Mouse (Mus musculus): Measurements from ENCODE around the gene Cdc42ep5. TPM values are rescaled to one million over a fixed set of nuclear protein-coding genes. Genes with fewer than 3 reads are reported as not detected.

Cdc42ep5 gene
- total RNA-seq, 2 experiments from 2014 or later: 1.1 to 1.4 TPM

DNA sequence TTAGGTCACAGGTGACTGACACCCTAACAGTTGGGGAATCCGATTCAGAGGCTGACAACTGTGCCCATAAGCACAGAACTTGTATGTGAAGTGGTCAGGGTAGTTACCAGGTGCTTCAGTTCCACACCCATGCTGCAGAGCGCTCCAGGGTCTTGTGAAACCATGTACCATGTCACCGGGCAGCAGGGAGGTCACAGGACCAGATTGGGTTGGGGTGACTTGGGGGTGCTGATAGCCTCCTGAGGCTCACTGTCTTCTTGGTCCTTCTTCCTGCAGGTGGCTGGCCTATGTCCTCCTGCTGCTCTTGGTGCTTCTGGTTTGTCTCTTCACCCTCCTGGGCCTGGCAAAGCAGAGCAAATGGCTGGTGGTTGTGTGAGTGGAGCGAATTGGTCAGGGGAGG is 36.8 kb downstream of the Cdc42ep5 start:
- no peak for DNase-seq (ENCODE audit: low spot score in 2 of 2)

DNA sequence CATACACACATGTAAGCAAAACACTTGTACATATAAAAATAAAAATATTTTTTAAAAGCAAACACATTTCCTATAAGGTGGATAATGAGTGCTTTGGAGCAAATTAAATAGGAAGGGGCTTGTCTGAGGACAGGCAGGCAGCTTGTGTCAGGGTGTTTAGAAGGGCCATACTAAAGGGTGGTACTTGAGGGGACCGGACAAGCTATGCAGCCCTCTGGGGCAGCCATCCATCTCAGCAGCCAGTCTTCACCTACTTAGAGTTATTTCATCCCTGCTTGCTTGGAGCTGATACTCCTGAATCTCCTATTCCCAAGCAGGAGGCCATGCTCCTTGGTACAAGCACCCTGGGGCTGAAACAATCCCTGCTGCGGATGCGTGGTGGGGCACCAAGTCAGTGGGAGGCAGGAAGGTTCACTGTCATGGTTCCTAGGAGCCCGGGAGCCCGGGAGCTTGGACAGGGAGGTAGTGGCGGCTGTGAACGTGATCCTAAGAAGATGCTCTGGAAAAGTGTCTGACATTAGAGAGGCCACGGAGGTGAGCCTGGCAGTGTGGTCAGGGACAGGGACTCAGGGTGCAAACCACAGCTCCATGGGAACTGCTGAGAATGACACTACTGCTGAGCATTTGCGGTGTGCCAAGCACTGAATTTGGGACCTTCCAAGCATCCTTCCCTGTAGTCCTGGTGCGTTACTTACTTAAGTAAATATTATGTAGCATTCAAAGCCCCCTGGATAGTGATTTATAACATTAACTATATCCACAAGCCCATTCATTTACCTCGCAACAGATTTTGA is 37.5 kb downstream of the Cdc42ep5 start:
- no peak for DNase-seq (ENCODE audit: low spot score in 2 of 2)

DNA sequence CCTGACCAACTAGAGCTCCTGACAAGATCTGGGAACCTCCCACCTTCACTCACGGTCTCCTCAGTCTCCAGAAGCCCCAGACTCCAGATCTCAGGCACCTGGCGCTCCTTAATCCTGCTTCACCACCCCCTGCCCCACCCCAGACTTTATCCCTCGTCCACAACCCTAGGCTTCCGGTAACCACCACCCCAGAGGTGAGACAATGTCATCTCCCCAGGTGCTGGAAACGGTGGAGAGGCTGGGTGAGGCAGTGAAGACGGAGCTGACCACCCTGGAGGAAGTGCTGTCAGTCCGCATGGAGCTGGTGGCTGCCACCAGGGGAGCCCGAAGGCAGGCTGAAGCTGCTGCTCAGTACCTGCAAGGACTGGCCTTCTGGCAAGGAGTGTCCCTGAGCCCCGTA is 39.4 kb downstream of the Cdc42ep5 start:
- DNase-seq (ENCODE audit: low spot score in 2 of 2): no peak

DNA sequence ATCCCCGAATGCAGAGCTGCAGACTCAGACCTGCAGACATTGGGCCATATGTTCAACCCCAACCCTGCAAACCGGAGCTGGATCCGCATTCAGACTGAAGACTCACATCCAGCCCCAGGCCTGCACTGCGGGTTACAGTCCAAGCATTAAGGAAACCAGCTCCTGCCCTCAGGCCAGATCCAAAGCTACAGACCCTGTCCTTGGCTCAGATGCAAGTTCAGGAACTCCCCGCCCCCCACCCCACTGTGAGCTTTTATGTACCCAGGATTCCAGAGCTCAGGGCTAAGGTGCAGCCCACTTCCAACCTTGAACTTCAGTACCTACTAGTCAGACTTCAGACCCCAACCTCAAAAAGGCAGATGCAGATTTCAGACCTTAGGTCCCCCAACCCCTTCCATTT is 39.8 kb downstream of the Cdc42ep5 start:
- DNase-seq (ENCODE audit: low spot score in 2 of 2): no peak

DNA sequence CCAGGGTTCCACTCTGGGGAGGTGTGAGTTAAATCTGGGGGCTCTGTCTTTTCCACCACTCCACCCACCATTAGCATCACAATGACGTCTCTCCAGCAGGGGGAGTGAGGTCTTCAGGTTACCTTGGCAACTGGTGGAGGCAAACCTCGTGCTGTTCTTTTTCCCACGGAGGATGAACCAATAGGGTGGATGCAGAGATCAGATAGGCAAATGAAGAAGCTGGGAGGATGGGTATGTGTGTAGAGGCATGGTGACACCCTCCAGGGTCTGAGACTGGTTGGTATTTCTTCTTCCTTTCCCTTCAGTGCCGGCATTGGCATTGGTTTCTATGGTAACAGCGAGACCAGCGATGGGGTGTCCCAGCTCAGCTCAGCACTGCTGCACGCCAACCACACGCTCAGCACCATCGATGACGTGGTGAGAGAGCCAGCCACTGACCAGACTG is 40.3 kb downstream of the Cdc42ep5 start:
- DNase-seq (ENCODE audit: low spot score in 2 of 2): peak; percentile 87 to 96

DNA sequence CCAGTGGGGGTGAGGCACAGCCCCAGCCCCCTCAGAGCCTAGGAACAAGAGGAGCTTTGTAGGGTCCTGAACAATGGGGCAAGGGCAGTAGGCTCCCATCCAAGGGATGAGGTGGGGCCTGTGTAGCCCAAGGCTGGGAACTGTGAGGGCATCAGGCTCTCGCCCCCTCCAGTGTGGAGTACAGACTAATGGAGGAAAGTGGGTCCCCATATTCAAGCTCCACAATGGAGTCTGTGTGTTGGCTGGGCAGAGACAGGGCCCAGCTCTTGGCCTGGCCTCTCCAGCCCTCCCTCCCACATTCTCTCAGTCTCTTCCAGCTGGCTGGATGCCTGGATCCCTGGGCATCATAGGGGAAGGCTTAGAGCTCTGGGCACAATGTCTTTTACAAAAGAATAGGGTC is 40.9 kb downstream of the Cdc42ep5 start:
- peak; percentile 77 to 92 for DNase-seq (ENCODE audit: low spot score in 2 of 2)

DNA sequence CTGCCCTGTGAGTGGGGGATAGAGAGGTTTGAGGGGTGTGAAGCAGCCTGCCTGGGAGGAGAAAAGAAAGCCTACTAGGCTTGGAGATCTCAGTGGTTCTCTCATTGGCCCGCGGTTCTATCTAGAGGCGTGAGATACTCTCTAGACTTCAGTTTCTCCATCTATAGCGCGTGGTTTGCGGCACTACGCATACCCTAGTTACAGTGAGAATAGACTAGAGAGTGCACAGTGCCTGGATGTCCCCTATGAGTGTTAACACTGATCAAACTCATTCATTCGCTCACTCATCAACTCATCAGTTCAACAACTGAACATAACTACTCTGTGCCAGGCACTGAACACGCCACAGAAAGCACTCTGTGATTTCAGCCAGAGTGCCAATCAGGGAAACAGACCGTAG is 41.9 kb downstream of the Cdc42ep5 start:
- DNase-seq (ENCODE audit: low spot score in 2 of 2): no peak

DNA sequence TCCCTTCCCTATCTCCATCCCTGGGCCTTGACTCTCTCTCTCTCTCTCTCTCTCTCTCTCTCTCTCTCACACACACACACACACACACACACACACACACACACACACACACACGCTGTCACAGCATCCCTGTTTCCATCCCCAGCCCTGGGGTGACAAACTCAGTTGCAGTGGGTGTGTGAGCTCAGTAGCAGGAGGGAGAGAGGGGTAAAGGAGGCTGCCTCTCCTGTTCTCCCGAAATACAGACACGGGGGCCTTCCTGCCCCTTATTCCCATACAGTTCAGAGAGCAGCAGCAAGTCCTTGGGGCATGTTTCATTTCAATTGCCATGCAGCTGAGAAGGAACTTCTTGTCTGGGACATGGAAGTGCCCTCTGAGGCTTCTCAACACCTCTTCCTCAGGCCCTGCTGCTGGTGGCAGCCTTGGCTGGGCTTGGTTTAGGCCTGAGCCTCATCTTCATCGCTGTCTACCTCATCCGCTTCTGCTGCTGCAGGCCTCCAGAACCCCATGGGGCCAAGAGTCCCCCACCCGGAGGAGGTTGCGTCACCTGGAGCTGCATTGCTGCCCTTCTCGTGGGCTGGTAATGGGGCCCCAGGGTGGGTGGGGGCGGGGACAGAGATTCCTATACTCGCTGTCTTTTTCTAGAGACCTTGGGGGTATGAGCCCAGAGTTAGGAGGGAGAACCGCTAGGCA is 42.4 kb downstream of the Cdc42ep5 start:
- no peak for DNase-seq (ENCODE audit: low spot score in 2 of 2)

DNA sequence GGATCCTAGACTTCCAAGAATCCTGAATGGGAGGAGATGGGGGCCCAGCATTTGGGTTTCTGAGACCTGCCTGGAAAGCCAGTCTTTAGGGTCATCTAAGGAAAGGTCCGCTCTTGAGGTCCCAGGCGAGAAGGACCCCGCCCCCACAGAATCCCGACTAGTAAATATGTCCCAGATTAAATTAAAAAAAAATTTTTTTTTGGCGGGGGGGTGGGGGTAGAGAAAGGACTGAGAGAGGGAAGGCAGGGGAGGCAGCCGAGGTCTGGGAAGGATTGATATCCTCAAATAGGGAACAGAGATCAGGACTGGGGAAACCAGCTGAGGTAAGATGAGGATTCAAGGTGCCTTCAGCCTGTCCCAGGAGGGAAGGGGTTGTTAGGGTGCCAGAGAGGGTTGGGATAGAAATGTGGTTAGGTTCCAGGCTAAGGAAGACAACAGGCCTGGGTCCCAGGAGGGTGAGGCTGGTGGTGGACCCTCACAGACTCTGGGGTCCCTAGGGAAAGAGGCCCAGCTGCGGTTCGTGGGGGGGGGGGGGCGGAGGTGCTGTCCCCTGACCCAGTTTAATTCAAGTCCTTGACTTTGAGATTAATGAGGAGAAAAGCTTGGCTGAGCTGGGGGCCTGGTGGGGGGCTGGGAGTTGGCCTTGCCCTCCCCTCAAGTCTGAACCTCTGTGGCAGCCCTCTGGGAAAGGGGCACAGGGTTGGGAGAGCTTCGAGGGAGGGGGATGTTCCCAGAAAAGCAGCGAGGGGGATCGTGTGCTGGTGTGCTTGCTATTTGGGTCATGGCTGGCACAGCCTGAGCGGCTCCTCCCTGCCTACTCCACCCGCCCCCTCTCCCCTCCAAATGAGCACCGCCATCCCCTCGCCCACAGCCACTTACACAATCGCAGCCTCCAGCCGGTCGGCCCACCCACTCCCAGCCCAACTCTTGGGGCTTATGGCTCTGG is 44.4 kb downstream of the Cdc42ep5 start:
- peak in 1 of 2 experiments; percentile 73 for DNase-seq (ENCODE audit: low spot score in 2 of 2)

DNA sequence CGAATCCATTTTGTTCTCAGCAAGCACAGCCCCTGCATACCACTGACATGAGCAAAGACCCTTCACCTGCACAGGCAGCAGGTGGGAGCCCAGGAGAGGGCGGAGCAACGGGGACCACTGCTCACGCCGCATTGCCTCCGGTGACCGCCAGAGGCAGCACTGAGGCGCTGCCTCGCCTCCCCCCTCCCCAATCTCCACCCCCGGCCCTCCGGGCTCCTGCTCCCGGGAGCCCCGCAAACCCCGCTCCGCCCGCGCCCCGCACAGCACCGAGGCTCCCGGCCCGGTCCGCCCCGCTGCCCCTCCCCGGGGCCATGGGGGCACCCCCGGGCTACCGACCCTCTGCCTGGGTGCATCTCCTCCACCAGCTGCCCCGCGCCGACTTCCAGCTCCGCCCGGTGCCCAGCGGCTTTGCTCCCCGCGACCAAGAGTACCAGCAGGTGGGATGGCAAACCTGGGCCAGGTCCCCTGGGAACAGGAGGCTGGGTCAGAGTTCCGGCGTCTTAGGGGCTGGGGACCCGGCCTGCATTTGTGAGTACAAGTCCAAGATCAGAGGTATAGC is 45.2 kb downstream of the Cdc42ep5 start, which contains the start of gene Ttyh1:
TSS of gene Ttyh1 (plus strand) at position 65 of the 559 bp plus-strand sequence.
- peak; percentile 67 to 70 for DNase-seq (ENCODE audit: low spot score in 2 of 2)

DNA sequence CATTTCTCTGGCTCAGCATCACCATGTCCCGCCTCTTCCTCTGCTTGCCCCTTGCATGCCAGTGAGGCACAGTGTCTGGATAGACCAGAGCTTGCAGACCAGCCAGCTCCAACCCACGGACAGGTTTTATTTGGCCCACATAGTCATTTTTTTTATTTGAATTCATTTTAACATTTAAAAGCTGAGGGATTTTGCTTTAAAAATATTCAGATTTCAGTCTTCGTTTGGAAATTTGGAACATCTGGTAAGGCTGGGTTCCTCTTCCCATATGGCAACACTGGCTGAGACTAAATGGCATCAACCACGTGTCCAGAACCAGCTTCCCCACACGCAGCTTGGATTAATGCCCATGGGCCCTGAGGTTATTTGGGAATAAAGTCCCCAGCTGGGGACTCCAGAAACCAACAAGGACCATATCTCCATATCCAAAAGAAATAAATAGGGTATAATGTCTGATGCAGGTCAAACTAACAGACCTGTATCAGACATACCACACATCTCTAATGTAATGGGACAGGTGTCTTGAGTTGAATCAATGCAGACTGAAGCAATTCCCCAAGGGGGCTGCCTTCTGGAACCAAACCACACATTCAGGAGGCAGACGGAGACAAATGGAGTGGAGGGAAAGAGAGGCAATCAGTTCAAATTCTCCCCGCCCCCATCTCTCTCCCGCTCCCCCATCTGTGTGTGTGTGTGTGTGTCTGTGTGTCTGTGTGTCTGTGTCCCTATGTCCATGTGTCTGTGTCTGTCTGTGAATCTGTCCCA is 47.4 kb downstream of the Cdc42ep5 start:
- no peak for DNase-seq (ENCODE audit: low spot score in 2 of 2)

DNA sequence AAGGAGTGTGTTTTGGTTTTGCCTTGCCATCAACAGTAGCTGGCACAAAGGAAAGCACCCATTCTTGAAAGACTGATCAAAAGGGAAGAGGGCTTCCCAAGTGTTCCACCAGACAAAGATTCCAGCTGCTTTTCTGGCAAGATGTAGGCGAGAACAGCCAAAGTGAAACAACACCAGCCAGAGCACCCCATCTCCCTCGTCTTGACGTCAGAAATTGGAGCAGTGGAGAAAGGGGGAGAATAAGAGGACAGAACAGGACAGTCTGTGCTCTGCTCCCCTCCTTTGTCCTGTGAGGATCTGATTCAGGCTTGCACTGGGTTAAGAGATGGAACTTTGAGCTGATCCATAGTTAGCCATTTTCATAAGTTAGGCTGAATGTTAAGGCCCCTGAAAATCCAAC is 52.9 kb downstream of the Cdc42ep5 start:
- DNase-seq (ENCODE audit: low spot score in 2 of 2): peak in 1 of 2 experiments; percentile 83

DNA sequence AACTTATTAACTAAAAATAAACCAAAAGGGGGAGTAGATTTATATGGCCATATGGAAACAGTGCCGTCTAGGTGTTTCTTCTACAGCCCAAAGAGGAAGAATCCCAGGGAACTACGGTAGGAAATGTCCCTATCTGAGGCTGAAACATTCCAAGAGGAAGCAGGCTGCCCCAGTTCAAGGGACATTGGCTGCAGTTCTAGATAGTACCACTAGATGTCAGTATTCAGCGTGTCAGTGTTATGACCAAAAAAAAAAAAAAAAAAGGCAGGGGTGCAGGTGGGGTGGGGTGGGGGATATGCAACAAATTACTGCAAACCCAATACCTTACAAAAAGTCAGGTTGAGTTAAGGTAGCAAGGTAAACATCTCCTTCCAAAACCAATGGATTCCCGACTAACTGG is 61.2 kb downstream of the Cdc42ep5 start:
- peak in 1 of 2 experiments; percentile 63 for DNase-seq (ENCODE audit: low spot score in 2 of 2)

Other genes with a start within 250 kb of the Cdc42ep5 start
- gene Lilra6, start 249.4 kb downstream of the Cdc42ep5 start, total RNA-seq (2021): not detected
- 1 to 10 TPM; 4.0 to 6.8 TPM for gene Lair1, start 101.7 kb downstream of the Cdc42ep5 start, total RNA-seq (2021)
- 100 to 1,000 TPM; 671 to 757 TPM for gene Ttyh1, start 45.5 kb downstream of the Cdc42ep5 start, total RNA-seq (2021)
- 100 to 1,000 TPM; 157 to 196 TPM for gene Leng8, start 27.8 kb downstream of the Cdc42ep5 start, total RNA-seq (2021)
- gene Leng9, start 14.5 kb downstream of the Cdc42ep5 start, total RNA-seq (2021): 1 to 10 TPM; 5.2 to 6.2 TPM
- gene Lilra5, start 72.9 kb upstream of the Cdc42ep5 start, total RNA-seq (2021): not detected
- gene Ncr1, start 172.9 kb upstream of the Cdc42ep5 start, total RNA-seq (2021): not detected
- gene Gp6, start 232.9 kb upstream of the Cdc42ep5 start, total RNA-seq (2021): not detected